Mouse (Mus musculus): ENCODE data around the gene Optn.

- TF ChIP-seq CTCF (IDR thresholded peaks at IDR 0.05), result no peak
- no peak for TF ChIP-seq EP300 (IDR thresholded peaks at IDR 0.05; ENCODE audit: insufficient read depth, low read depth, low read length)
- no peak for TF ChIP-seq POLR2A (IDR thresholded peaks at IDR 0.05; ENCODE audit: insufficient read depth, low read depth, low read length)
These were observed 20.4 kb downstream of the Optn start for GRCm38 (mm10) chr2:5043476-5043761.

Measured in heart, adult 2 months (tissue).